Mouse (Mus musculus) left cerebral cortex, adult 18-20 months (tissue): Measurements from ENCODE around the gene Il25. TPM values are rescaled to one million over a fixed set of nuclear protein-coding genes. Genes with fewer than 3 reads are reported as not detected.
"Not testable (repeated sequence)": the region's sequence is repeated elsewhere in the genome, so short reads cannot be mapped to it uniquely, and the experiment has no call there.

Experiments used
- DNase-seq, 2 experiments: peaks; one replicate each; pipeline ENCODE4 v3.0.0; 2021 to 2022; ENCODE audit warnings: low spot score in 2 of 2, mixed read lengths in 1 of 2
- total RNA-seq, 2 experiments: library from RNA; stranded (reverse); gene quantifications; 2 replicates each; pipeline ENCODE4 v1.2.3; 2021

Il25 gene
- total RNA-seq, 2 experiments from 2014 or later, result 0.33 TPM; not detected in 1

GRCm38 (mm10) chr14:54926401-54927158 lies 5.9 kb upstream of the Il25 start:
- DNase-seq, result peak; percentile 25 to 37

GRCm38 (mm10) chr14:54927296-54927695 lies 5.2 kb upstream of the Il25 start:
- DNase-seq, result no peak

GRCm38 (mm10) chr14:54929801-54930200 lies 2.7 kb upstream of the Il25 start:
- DNase-seq, result no peak

GRCm38 (mm10) chr14:54930431-54930830 lies 2.1 kb upstream of the Il25 start:
- no peak for DNase-seq

- DNase-seq, result peak; percentile 50 to 52
Measured at GRCm38 (mm10) chr14:54935904-54936830, 3.7 kb downstream of the Il25 start, which contains the start of gene Cmtm5. Gene Cmtm5, plus strand, starts transcription at chr14:54936261.

- DNase-seq, result no peak
Measured at GRCm38 (mm10) chr14:54936831-54937160, 4.3 kb downstream of the Il25 start.

- no peak for DNase-seq
Measured at GRCm38 (mm10) chr14:54937361-54938182, 5.1 kb downstream of the Il25 start.

GRCm38 (mm10) chr14:54938431-54939219 lies 6.1 kb downstream of the Il25 start:
- no peak for DNase-seq

- peak; percentile 34 to 57 for DNase-seq
Measured at GRCm38 (mm10) chr14:54939434-54940175, 7.1 kb downstream of the Il25 start.

- DNase-seq, result no peak
Measured at GRCm38 (mm10) chr14:54940176-54940530, 7.7 kb downstream of the Il25 start.

GRCm38 (mm10) chr14:54941024-54941978 lies 8.8 kb downstream of the Il25 start:
- DNase-seq, result no peak

- no peak for DNase-seq
Measured at GRCm38 (mm10) chr14:54942479-54942878, 10.0 kb downstream of the Il25 start.

GRCm38 (mm10) chr14:54943971-54944370 lies 11.5 kb downstream of the Il25 start:
- DNase-seq, result no peak

GRCm38 (mm10) chr14:54944939-54945338 lies 12.4 kb downstream of the Il25 start:
- no peak for DNase-seq

- no peak for DNase-seq
Measured at GRCm38 (mm10) chr14:54945975-54946704, 13.6 kb downstream of the Il25 start.

- not testable (repeated sequence) for DNase-seq
Measured at GRCm38 (mm10) chr14:54947008-54947407, 14.5 kb downstream of the Il25 start.

GRCm38 (mm10) chr14:54948781-54949180 lies 16.3 kb downstream of the Il25 start:
- no peak for DNase-seq

GRCm38 (mm10) chr14:54950493-54950892 lies 18.0 kb downstream of the Il25 start:
- no peak for DNase-seq
